In genomic region chr11:121367170-121367707, GRCm38 (mm10) we compare ENCODE assay signal across 29 mouse cellular contexts. TPM values are rescaled to one million over a fixed set of nuclear protein-coding genes. Genes with fewer than 3 reads are reported as not detected.
A peak's percentile ranks its signal among the peaks of the same experiment; 100 is the strongest.
DNase-seq lines count a peak whose midpoint lies in the region; ATAC-seq and TF ChIP-seq lines count a peak whose summit lies in the region.
"Had no signal": no experiment of that assay in that cellular context is flagged by ENCODE, and none has a peak within 500 bp of the region (broad histone marks: within the 10 kb centered on the region; RNA-seq: fewer than 3 reads in every experiment).

No protein-coding gene starts in this region.

- intact Hi-C loops in heart, postnatal 36 days (cut with DNase I) = no loop called here

- H3K36me3 ChIP-seq in embryonic facial prominence, embryonic 15.5 days = no peaks in the 10 kb centered on the region
- no peaks in the 10 kb centered on the region for H3K36me3 ChIP-seq in limb, embryonic 14.5 days (ENCODE audit: control insufficient read depth, insufficient read depth, low read length)
- H3K36me3 ChIP-seq in forebrain, embryonic 14.5 days (ENCODE audit: control insufficient read depth, insufficient read depth, low read length) = no peaks in the 10 kb centered on the region
- H3K36me3 ChIP-seq: forebrain, embryonic 10.5 days; heart, embryonic 13.5 days; hindbrain, embryonic 10.5 days; intestine, embryonic 15.5 days; limb, embryonic 12.5 days; liver, embryonic 13.5 days; midbrain, embryonic 12.5 days; neural tube, embryonic 13.5 days; stomach, embryonic 15.5 days had no signal

- peak overlapping the region; percentile 37 for H3K4me2 ChIP-seq in embryonic facial prominence, embryonic 15.5 days (replicated peaks)
- H3K4me2 ChIP-seq in limb, embryonic 14.5 days (replicated peaks; ENCODE audit: low read depth, low read length, severe bottlenecking) = no peak overlapping the region
- no peak overlapping the region for H3K4me2 ChIP-seq in forebrain, embryonic 14.5 days (ENCODE audit: low read length)
- H3K4me2 ChIP-seq: heart, embryonic 13.5 days; intestine, embryonic 15.5 days; limb, embryonic 12.5 days; liver, embryonic 13.5 days; midbrain, embryonic 12.5 days; neural tube, embryonic 13.5 days; stomach, embryonic 15.5 days had no signal

- peak; percentile 74; the same call in 1 of the 2 replicates for ATAC-seq in embryonic facial prominence, embryonic 15.5 days (ENCODE audit: insufficient number of reproducible peaks, low FRiP score, low TSS enrichment, low read depth)
- ATAC-seq in limb, embryonic 14.5 days (ENCODE audit: low FRiP score, low read depth) = 0 out of 2 replicates have a peak, but pooled peaks have one; percentile 37
- ATAC-seq in forebrain, embryonic 14.5 days = no peak
- ATAC-seq: forebrain, embryonic 16.5 days; hindbrain, postnatal 0 days; intestine, embryonic 15.5 days; lung, postnatal 0 days had no signal

- no peak overlapping the region for H3K4me3 ChIP-seq in embryonic facial prominence, embryonic 15.5 days (replicated peaks)
- no peak overlapping the region for H3K4me3 ChIP-seq in limb, embryonic 14.5 days (replicated peaks; ENCODE audit: low read length)
- no peak overlapping the region for H3K4me3 ChIP-seq in forebrain, embryonic 14.5 days (ENCODE audit: low read depth, low read length)
- H3K4me3 ChIP-seq: forebrain, embryonic 10.5 days; heart, embryonic 13.5 days; hindbrain, embryonic 10.5 days; intestine, embryonic 15.5 days; limb, embryonic 12.5 days; liver, embryonic 13.5 days; midbrain, embryonic 12.5 days; neural tube, embryonic 13.5 days; stomach, embryonic 15.5 days had no signal

- WGBS in embryonic facial prominence, embryonic 15.5 days = 19% methylated on average over 5 of the region's 5 CpGs
- WGBS in limb, embryonic 14.5 days = 35% methylated on average over 5 of the region's 5 CpGs
- 70% methylated on average over 5 of the region's 5 CpGs for WGBS in forebrain, embryonic 14.5 days

- peaks cover 14% of the 10 kb centered on the region for H3K4me1 ChIP-seq in embryonic facial prominence, embryonic 15.5 days
- H3K4me1 ChIP-seq in limb, embryonic 14.5 days (ENCODE audit: control insufficient read depth, insufficient read depth, low read length) = no peaks in the 10 kb centered on the region
- H3K4me1 ChIP-seq in forebrain, embryonic 14.5 days (ENCODE audit: control insufficient read depth, insufficient read depth, low read length) = no peaks in the 10 kb centered on the region
- H3K4me1 ChIP-seq: forebrain, embryonic 10.5 days; heart, embryonic 13.5 days; hindbrain, embryonic 10.5 days; intestine, embryonic 15.5 days; limb, embryonic 12.5 days; midbrain, embryonic 12.5 days; neural tube, embryonic 13.5 days; stomach, embryonic 15.5 days had no signal

- peak overlapping the region; percentile 85 for H3K27ac ChIP-seq in embryonic facial prominence, embryonic 15.5 days (replicated peaks)
- no peak overlapping the region for H3K27ac ChIP-seq in limb, embryonic 14.5 days (replicated peaks; ENCODE audit: low read depth, low read length)
- H3K27ac ChIP-seq in forebrain, embryonic 14.5 days (ENCODE audit: low read depth, low read length) = no peak overlapping the region
- H3K27ac ChIP-seq: forebrain, embryonic 10.5 days; heart, embryonic 13.5 days; hindbrain, embryonic 10.5 days; hindbrain, postnatal 0 days; intestine, embryonic 15.5 days; kidney, postnatal 0 days; limb, embryonic 12.5 days; liver, embryonic 13.5 days; midbrain, embryonic 12.5 days; neural tube, embryonic 13.5 days; stomach, embryonic 15.5 days had no signal

- H3K9ac ChIP-seq in embryonic facial prominence, embryonic 15.5 days = no peak overlapping the region
- no peak overlapping the region for H3K9ac ChIP-seq in limb, embryonic 14.5 days (ENCODE audit: low read depth, low read length, severe bottlenecking)
- no peak overlapping the region for H3K9ac ChIP-seq in forebrain, embryonic 14.5 days (ENCODE audit: low read length)
- H3K9ac ChIP-seq: heart, embryonic 13.5 days; intestine, embryonic 15.5 days; limb, embryonic 12.5 days; liver, embryonic 13.5 days; midbrain, embryonic 12.5 days; neural tube, embryonic 13.5 days; stomach, embryonic 15.5 days had no signal

- no peak for TF ChIP-seq POLR2A in limb, embryonic 14.5 days (IDR thresholded peaks at IDR 0.05; ENCODE audit: borderline replicate concordance, extremely low read depth, insufficient read depth, insufficient read length)

- H3K27me3 ChIP-seq in embryonic facial prominence, embryonic 15.5 days = no peaks in the 10 kb centered on the region
- H3K27me3 ChIP-seq in limb, embryonic 14.5 days (ENCODE audit: control insufficient read depth, insufficient read depth, low read length) = no peaks in the 10 kb centered on the region
- no peaks in the 10 kb centered on the region for H3K27me3 ChIP-seq in forebrain, embryonic 14.5 days (replicated peaks; ENCODE audit: control insufficient read depth, insufficient read depth, low read length)
- H3K27me3 ChIP-seq: intestine, embryonic 15.5 days; liver, embryonic 13.5 days; midbrain, embryonic 12.5 days; neural tube, embryonic 13.5 days; stomach, embryonic 15.5 days had no signal

- DNase-seq in 3T3-L1 (ENCODE audit: low read depth, low spot score) = peak; percentile 93
- DNase-seq in NIH3T3 (ENCODE audit: low read depth) = peak; percentile 91
- DNase-seq in limb, embryonic 14.5 days (ENCODE audit: low spot score) = peak; percentile 49
- no peak for DNase-seq in urinary bladder, postnatal 25 days (ENCODE audit: low spot score)
- DNase-seq in forebrain, embryonic 14.5 days (ENCODE audit: low spot score) = no peak
- DNase-seq in heart, postnatal 36 days = no peak
- DNase-seq: adrenal gland, postnatal 10 days; cerebellum, adult 8-10 months; cerebellum, postnatal 25 days; kidney, adult 8-10 months; layer of hippocampus, postnatal 36 days; liver, embryonic 13.5 days; lung, adult 18-20 months; right cerebral cortex, postnatal 14 days had no signal

- no peaks in the 10 kb centered on the region for H3K9me3 ChIP-seq in embryonic facial prominence, embryonic 15.5 days (replicated peaks)
- H3K9me3 ChIP-seq in limb, embryonic 14.5 days (ENCODE audit: control insufficient read depth, low read length) = no peaks in the 10 kb centered on the region
- no peaks in the 10 kb centered on the region for H3K9me3 ChIP-seq in forebrain, embryonic 14.5 days (replicated peaks; ENCODE audit: control insufficient read depth, low read length)
- H3K9me3 ChIP-seq: forebrain, embryonic 10.5 days; heart, embryonic 13.5 days; hindbrain, embryonic 10.5 days; intestine, embryonic 15.5 days; limb, embryonic 12.5 days; liver, embryonic 13.5 days; midbrain, embryonic 12.5 days; neural tube, embryonic 13.5 days; stomach, embryonic 15.5 days had no signal

RNA-seq across cellular contexts. Expression of gene Wdr45b, which starts 13.0 kb away (rescaled TPM):
- 96.5 and 99.2 TPM in 2 replicates for polyA plus RNA-seq in embryonic facial prominence, embryonic 15.5 days (2015; fragmentation: Nextera tagmentation; extraction: Ambion mirVana)
- 94.5 and 110 TPM in 2 replicates for polyA plus RNA-seq in limb, embryonic 14.5 days (2012; rRNA removed)
- 113 and 116 TPM in 2 replicates for polyA plus RNA-seq in limb, embryonic 14.5 days (2014; fragmentation: Nextera tagmentation; extraction: Ambion mirVana)
- 114 and 119 TPM in 2 replicates for polyA plus RNA-seq in forebrain, embryonic 14.5 days (2014; fragmentation: Nextera tagmentation; extraction: Ambion mirVana)
- 10 to 100 TPM; 34.7 to 36.3 TPM for total RNA-seq in heart, postnatal 36 days (2021)

RNA-seq across cellular contexts. Expression of gene Rab40b, which starts 20.8 kb away (rescaled TPM):
- polyA plus RNA-seq in embryonic facial prominence, embryonic 15.5 days (2015; fragmentation: Nextera tagmentation; extraction: Ambion mirVana) = 25.9 and 29.3 TPM in 2 replicates
- 10.8 and 13.0 TPM in 2 replicates for polyA plus RNA-seq in limb, embryonic 14.5 days (2012; rRNA removed)
- polyA plus RNA-seq in limb, embryonic 14.5 days (2014; fragmentation: Nextera tagmentation; extraction: Ambion mirVana) = 16.8 and 19.0 TPM in 2 replicates
- 7.2 and 9.0 TPM in 2 replicates for polyA plus RNA-seq in forebrain, embryonic 14.5 days (2014; fragmentation: Nextera tagmentation; extraction: Ambion mirVana)
- total RNA-seq in heart, postnatal 36 days (2021) = 1 to 10 TPM; 1.0 to 1.6 TPM
- total RNA-seq: CH12.LX, ES-E14 had no signal

RNA-seq across cellular contexts. Expression of gene Fn3krp, which starts 54.0 kb away (rescaled TPM):
- 9.3 and 9.8 TPM in 2 replicates for polyA plus RNA-seq in embryonic facial prominence, embryonic 15.5 days (2015; fragmentation: Nextera tagmentation; extraction: Ambion mirVana)
- 11.2 and 11.6 TPM in 2 replicates for polyA plus RNA-seq in limb, embryonic 14.5 days (2012; rRNA removed)
- 7.3 and 7.4 TPM in 2 replicates for polyA plus RNA-seq in limb, embryonic 14.5 days (2014; fragmentation: Nextera tagmentation; extraction: Ambion mirVana)
- polyA plus RNA-seq in forebrain, embryonic 14.5 days (2014; fragmentation: Nextera tagmentation; extraction: Ambion mirVana) = 7.2 and 7.5 TPM in 2 replicates
- 1 to 10 TPM; 7.3 to 7.4 TPM for total RNA-seq in heart, postnatal 36 days (2021)

Comparison
In these comparisons a context has a peak if more than half of its experiments do, and no peak if none do; other contexts are left out.
1. DNase-seq: peak in 3T3-L1 (single experiment), NIH3T3 (single experiment) and limb, embryonic 14.5 days (single experiment); none in urinary bladder, postnatal 25 days (single experiment), forebrain, embryonic 14.5 days (single experiment) and heart, postnatal 36 days (0 of 2).